11 mouse cellular contexts compared by ENCODE assay signal in genomic region chr7:125865234-125865633, GRCm38 (mm10).
A peak's percentile ranks its signal among the peaks of the same experiment; 100 is the strongest.
DNase-seq lines count a peak whose midpoint lies in the region; ATAC-seq and TF ChIP-seq lines count a peak whose summit lies in the region.
"Had no signal": no experiment of that assay in that cellular context is flagged by ENCODE, and none has a peak within 500 bp of the region (broad histone marks: within the 10 kb centered on the region; RNA-seq: fewer than 3 reads in every experiment).

No protein-coding gene starts in this region.

- H3K4me1 ChIP-seq in kidney, embryonic 16.5 days (ENCODE audit: insufficient read depth, low read length) = peaks cover 26% of the 10 kb centered on the region
- H3K4me1 ChIP-seq in neural tube, embryonic 11.5 days (ENCODE audit: control insufficient read depth, insufficient read depth, low read length) = peaks cover 23% of the 10 kb centered on the region

- intact Hi-C loops in gastrocnemius, adult 2 months (cut with DNase I) = no loop called here

- 16% methylated on average over 11 of the region's 11 CpGs for WGBS in kidney, embryonic 16.5 days
- 17% methylated on average over 11 of the region's 11 CpGs for WGBS in neural tube, embryonic 11.5 days

- H3K4me3 ChIP-seq in kidney, embryonic 16.5 days (ENCODE audit: low read length) = no peak overlapping the region
- H3K4me3 ChIP-seq in neural tube, embryonic 11.5 days (ENCODE audit: low read depth, low read length) = no peak overlapping the region
- no peak overlapping the region for H3K4me3 ChIP-seq in gastrocnemius, adult 2 months

- no peak overlapping the region for H3K27ac ChIP-seq in kidney, embryonic 16.5 days (ENCODE audit: low read length)
- H3K27ac ChIP-seq in neural tube, embryonic 11.5 days (ENCODE audit: low read depth, low read length) = peak overlapping the region; percentile 79
- H3K27ac ChIP-seq in gastrocnemius, adult 2 months = no peak overlapping the region
- H3K27ac ChIP-seq: liver, embryonic 14.5 days had no signal

- H3K27me3 ChIP-seq in kidney, embryonic 16.5 days (ENCODE audit: insufficient read depth, low read length) = no peaks in the 10 kb centered on the region
- H3K27me3 ChIP-seq in neural tube, embryonic 11.5 days (ENCODE audit: control insufficient read depth, insufficient read depth, low read length) = no peaks in the 10 kb centered on the region

- TF ChIP-seq CTCF in gastrocnemius, adult 2 months (IDR thresholded peaks at IDR 0.05) = no peak

- DNase-seq in kidney, adult 11 months = no peak
- DNase-seq in adrenal gland, postnatal 10 days = peak; percentile 59
- peak; percentile 63 for DNase-seq in embryo, embryonic 10 days (ENCODE audit: low spot score)
- peak; percentile 56 for DNase-seq in neural tube, embryonic 11.5 days (ENCODE audit: low spot score)
- DNase-seq in gastrocnemius, adult 2 months = no peak
- DNase-seq: lung, postnatal 36 days; right cerebral cortex, postnatal 4 days; thymus, postnatal 14 days had no signal

- H3K9ac ChIP-seq in kidney, embryonic 16.5 days (replicated peaks; ENCODE audit: low read length) = no peak overlapping the region
- peak overlapping the region; percentile 15; the same call in 1 of the 2 replicates for H3K9ac ChIP-seq in neural tube, embryonic 11.5 days (ENCODE audit: low read length)
- H3K9ac ChIP-seq: liver, embryonic 14.5 days had no signal

- peak; percentile 83 for ATAC-seq in kidney, embryonic 16.5 days (ENCODE audit: low FRiP score, low TSS enrichment)
- peak; percentile 71 for ATAC-seq in neural tube, embryonic 11.5 days (ENCODE audit: insufficient read depth, low FRiP score, low TSS enrichment)
- no peak for ATAC-seq in megakaryocyte-erythroid progenitor cell, adult 5-6 weeks (replicated peaks; ENCODE audit: low FRiP score, low TSS enrichment, poor library complexity, severe bottlenecking)

- no peaks in the 10 kb centered on the region for H3K9me3 ChIP-seq in kidney, embryonic 16.5 days (ENCODE audit: low read length)
- H3K9me3 ChIP-seq in neural tube, embryonic 11.5 days (ENCODE audit: control insufficient read depth, low read length) = no peaks in the 10 kb centered on the region

- no peak overlapping the region for H3K4me2 ChIP-seq in kidney, embryonic 16.5 days (replicated peaks; ENCODE audit: low read depth, low read length)
- no peak overlapping the region for H3K4me2 ChIP-seq in neural tube, embryonic 11.5 days (ENCODE audit: low read depth)

- H3K36me3 ChIP-seq in kidney, embryonic 16.5 days (ENCODE audit: insufficient read depth, low read length) = no peaks in the 10 kb centered on the region
- no peaks in the 10 kb centered on the region for H3K36me3 ChIP-seq in neural tube, embryonic 11.5 days (ENCODE audit: control insufficient read depth, insufficient read depth, low read length)

Comparison
In these comparisons a context has a peak if more than half of its experiments do, and no peak if none do; other contexts are left out.
1. DNase-seq: peak in adrenal gland, postnatal 10 days (single experiment), embryo, embryonic 10 days (single experiment) and neural tube, embryonic 11.5 days (single experiment); none in kidney, adult 11 months (single experiment) and gastrocnemius, adult 2 months (single experiment).